Mouse (Mus musculus) thymus, adult 2 months (tissue): ENCODE results near the gene Defb20. TPM values are rescaled to one million over a fixed set of nuclear protein-coding genes. Genes with fewer than 3 reads are reported as not detected.

Experiments used
- DNase-seq: peaks from one replicate; pipeline ENCODE4 v3.0.0; 2021
- H3K27ac ChIP-seq: fragments of 200-500 bp; 2 replicates; pipeline ENCODE4 v1.5.1; 2012; ENCODE audit warnings: low read length, control low read depth; ENCODE audit not compliant: control insufficient read depth, insufficient read depth
- H3K27me3 ChIP-seq: fragments of 200-500 bp; 2 replicates; pipeline ENCODE4 v1.6.1; 2012; ENCODE audit warnings: mild to moderate bottlenecking, low read length, moderate library complexity, mixed read lengths; ENCODE audit not compliant: control insufficient read depth, insufficient read depth
- H3K36me3 ChIP-seq: fragments of 200-500 bp; 2 replicates; pipeline ENCODE4 v1.6.1; 2012; ENCODE audit warnings: mild to moderate bottlenecking, low read length, moderate library complexity; ENCODE audit not compliant: control insufficient read depth, insufficient read depth
- H3K4me1 ChIP-seq: fragments of 200-500 bp; replicated peaks from 2 replicates; pipeline ENCODE4 v1.6.1; 2012; ENCODE audit warnings: low read length; ENCODE audit not compliant: control insufficient read depth, insufficient read depth
- H3K4me3 ChIP-seq: fragments of 200-500 bp; 2 replicates; pipeline ENCODE4 v1.5.1; 2012; ENCODE audit warnings: mild to moderate bottlenecking, low read length, control low read depth, moderate library complexity; ENCODE audit not compliant: control insufficient read depth, insufficient read depth
- CTCF ChIP-seq: fragments of 200-500 bp; IDR thresholded peaks from 2 replicates; pipeline ENCODE4 v1.5.1; 2012; ENCODE audit warnings: mild to moderate bottlenecking, control low read depth, low read length, moderate library complexity, borderline replicate concordance; ENCODE audit not compliant: control insufficient read depth, poor library complexity, insufficient read depth; ENCODE audit errors: extremely low read depth
- POLR2A ChIP-seq: fragments of 200-500 bp; IDR thresholded peaks from 2 replicates; pipeline ENCODE4 v1.6.1; 2012; ENCODE audit warnings: mild to moderate bottlenecking, low read length, control low read depth, moderate library complexity; ENCODE audit not compliant: control insufficient read depth, poor library complexity, insufficient read depth; ENCODE audit errors: extremely low read depth
- WGBS: fragments of 180-500 bp; shearing (Covaris S2); methylation state at CpG from one replicate; pipeline ENCODE4 v1.1.7; 2018; 5-methylcytosine and 5-hydroxymethylcytosine counted together
- polyA plus RNA-seq: library from polyadenylated mRNA; depleted of rRNA; stranded (reverse); fragments of >200 nt; gene quantifications from 2 replicates; pipeline ENCODE4 v1.2.3, GENCODE M21; 2012

The Defb20 gene
- polyA plus RNA-seq, 1 experiment = not detected

DNA sequence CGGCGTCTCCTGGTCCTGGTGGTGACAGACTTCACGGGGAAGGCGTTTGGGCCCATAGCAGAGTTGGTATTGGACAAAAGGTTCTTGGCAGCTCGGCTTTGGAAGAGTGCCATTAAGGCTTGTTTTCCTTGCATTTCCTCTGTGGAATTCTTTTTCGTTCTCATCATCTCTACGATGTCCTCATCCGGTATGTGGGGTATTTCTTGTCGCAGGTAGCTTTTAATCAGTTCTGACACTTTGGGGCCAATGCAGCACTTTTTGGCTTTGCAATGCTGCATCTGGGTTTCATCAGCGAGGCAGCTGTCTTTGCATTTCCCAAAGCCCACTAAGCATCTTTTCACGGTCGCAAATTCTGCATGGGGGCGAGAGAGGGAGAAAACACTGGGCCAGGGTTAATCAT lies 17.6 kb upstream of the Defb20 start:
- Histone ChIP-seq H3K27ac (no peak overlapping the region), H3K4me1 (no peaks in the 10 kb centered on the region), H3K4me3 (no peak overlapping the region), H3K27me3 (no peaks in the 10 kb centered on the region), H3K36me3 (no peaks in the 10 kb centered on the region)
- WGBS = 83% methylated on average over 13 of the region's 13 CpGs
- DNase-seq = no peak
- no peak for TF ChIP-seq POLR2A
- no peak for TF ChIP-seq CTCF

DNA sequence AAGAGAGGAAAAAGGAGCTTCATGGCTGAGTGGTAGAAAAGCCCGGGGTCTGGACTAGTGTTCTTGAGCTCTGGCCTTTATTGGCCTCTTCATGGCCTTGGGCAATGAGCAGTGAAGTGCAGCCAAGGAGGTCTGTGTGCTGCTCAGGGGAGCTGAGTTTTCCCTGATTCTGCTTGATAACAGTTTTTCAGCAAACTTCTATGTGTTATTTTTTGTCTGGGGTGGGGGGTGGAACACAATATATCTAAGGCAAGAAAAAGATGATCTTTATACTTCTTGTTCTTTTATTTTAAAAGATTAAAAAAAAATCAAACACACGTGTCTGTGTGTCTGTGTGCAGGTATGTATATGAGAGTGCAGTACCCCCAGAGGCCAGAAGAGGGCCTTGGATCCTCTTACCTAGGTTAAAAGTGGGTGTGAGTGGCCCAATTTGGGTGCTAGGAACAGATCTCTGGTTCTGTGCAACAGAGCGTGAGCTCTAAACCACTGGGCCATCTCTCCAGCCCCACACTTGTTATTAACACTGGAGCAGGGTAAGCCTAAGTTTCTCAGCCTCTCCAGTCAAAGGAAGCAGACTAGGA lies 12.2 kb upstream of the Defb20 start, which contains the start of gene Defb23:
Gene Defb23 (minus strand): TSS at position 51 of the 581 bp plus-strand sequence.
- no peaks in the 10 kb centered on the region for H3K36me3 ChIP-seq
- no peak within 1 kb of the TSS for H3K27ac ChIP-seq
- no peaks in the 10 kb centered on the region; the same call in 1 of the 2 replicates for H3K27me3 ChIP-seq
- no peak within 1 kb of the TSS for H3K4me3 ChIP-seq
- 91% methylated on average over 3 of the region's 3 CpGs for WGBS
- DNase-seq = no peak
- H3K4me1 ChIP-seq = no peaks in the 10 kb centered on the region
- TF ChIP-seq POLR2A = no peak
- TF ChIP-seq CTCF = no peak

DNA sequence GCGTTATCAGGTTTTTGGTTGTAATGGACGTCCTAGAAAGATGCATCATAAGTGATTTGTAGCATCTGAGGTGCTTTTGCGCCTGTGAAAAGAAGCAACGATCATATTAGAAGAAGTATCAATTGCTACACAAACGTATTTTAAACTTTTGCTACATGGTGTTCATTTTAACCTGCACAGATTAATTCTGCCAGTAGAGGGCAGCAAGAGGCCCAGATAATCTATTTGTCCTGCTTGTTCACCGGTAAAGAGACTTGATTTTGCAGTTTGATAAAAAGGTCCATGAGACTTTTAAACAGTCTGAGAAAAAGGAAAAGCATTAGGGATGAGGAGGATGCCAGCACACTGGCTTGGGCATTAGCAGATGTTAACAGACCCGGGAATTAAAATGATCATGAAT lies 5.9 kb upstream of the Defb20 start:
- WGBS = 24% methylated on average over 7 of the region's 7 CpGs
- peak; percentile 30 for DNase-seq
- no peak for TF ChIP-seq POLR2A
- TF ChIP-seq CTCF = no peak
- H3K27me3 ChIP-seq = no peaks in the 10 kb centered on the region; the same call in 1 of the 2 replicates
- H3K4me1 ChIP-seq = no peaks in the 10 kb centered on the region
- no peak overlapping the region for H3K27ac ChIP-seq
- H3K36me3 ChIP-seq = no peaks in the 10 kb centered on the region
- H3K4me3 ChIP-seq = no peak overlapping the region

DNA sequence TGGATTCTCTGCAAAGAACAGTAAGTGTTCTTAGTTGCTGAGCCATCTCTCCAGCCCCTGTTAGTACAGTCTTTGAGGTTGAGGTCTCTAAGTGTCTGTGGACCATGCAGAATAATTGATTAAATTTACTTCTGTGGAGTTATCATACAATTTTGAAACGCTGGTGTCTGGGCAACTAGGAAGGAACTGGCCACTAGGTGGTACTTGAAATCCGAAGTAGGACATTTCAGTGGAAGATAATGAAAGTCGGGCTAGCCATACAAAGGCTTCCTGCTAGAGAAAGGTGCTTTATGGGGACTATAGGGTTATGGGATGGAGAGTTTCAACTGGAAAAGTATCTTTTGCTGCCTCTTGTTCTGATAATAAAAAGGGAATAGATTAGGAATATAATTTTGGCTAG lies 4.4 kb upstream of the Defb20 start:
- no peak overlapping the region for H3K4me3 ChIP-seq
- no peak overlapping the region for H3K27ac ChIP-seq
- DNase-seq = no peak
- H3K4me1 ChIP-seq = no peaks in the 10 kb centered on the region
- no peaks in the 10 kb centered on the region for H3K36me3 ChIP-seq
- TF ChIP-seq CTCF = no peak
- TF ChIP-seq POLR2A = no peak
- H3K27me3 ChIP-seq = no peaks in the 10 kb centered on the region; the same call in 1 of the 2 replicates
- WGBS = 33% methylated on average over 3 of the region's 3 CpGs

DNA sequence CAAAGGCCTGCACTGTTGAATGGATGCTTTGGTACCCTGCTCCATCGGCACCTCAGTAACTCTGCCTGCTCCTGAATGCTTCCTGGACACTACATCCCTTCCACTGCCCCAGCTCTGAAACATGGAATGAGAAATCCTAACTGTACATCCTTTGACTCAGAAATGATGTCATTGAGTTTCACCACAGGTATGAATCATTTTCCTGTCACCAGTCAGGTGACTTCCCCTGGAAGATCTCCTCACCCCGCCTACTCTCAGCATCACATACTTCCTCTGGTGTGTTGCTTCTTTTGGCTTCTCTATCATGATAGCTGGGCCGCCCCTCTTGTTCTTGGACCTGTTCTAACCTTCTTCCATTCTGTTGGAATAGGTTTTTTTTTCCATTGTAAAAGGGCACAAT lies 4.0 kb downstream of the Defb20 start:
- Histone ChIP-seq H3K27me3 (no peaks in the 10 kb centered on the region), H3K4me1 (no peaks in the 10 kb centered on the region), H3K36me3 (no peaks in the 10 kb centered on the region), H3K27ac (no peak overlapping the region), H3K4me3 (no peak overlapping the region)
- WGBS = 73% methylated on average over 3 of the region's 3 CpGs
- no peak for DNase-seq
- TF ChIP-seq POLR2A = no peak
- TF ChIP-seq CTCF = no peak

DNA sequence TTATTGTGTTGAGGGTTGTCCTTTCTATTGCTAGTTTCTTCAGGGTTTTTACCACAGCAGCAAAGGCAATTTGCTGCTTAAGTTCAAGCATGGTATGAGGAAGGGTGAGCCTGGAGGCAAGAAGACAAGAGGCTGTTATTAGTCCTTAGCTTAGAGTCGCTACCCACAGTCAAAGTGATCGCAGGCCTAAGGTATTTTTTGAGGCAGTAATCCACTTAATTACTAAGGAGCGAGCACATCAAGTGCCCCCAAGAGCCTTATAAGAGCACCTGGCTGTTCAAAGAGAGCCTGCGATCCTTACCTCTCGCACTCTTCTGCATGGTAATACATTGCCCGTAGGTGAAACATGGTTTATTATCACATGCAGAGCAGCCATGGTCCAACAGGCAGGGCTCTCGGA lies 4.9 kb downstream of the Defb20 start:
- no peak overlapping the region for H3K4me3 ChIP-seq
- H3K4me1 ChIP-seq = no peaks in the 10 kb centered on the region
- no peak for DNase-seq
- TF ChIP-seq CTCF = no peak
- no peak for TF ChIP-seq POLR2A
- 96% methylated on average over 7 of the region's 7 CpGs for WGBS
- no peak overlapping the region for H3K27ac ChIP-seq
- H3K36me3 ChIP-seq = no peaks in the 10 kb centered on the region
- H3K27me3 ChIP-seq = no peaks in the 10 kb centered on the region

DNA sequence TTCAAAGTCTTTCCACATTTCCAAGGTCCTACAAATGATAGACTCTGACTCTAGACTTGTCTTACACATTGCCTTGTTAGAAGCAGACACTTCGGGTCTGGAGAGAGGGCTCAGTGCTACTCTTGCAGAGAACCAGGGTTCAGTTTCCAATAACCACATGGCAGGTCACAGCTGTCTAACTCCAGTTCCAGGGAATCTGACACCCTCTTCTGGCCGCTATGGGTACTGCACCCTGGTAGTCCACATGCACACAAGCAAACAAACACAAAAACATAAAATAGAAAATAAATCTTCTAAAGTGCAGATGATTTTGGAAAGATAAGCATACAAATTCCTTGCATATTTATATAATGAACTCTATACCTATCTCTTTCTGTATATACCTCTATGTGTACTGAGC lies 10.2 kb downstream of the Defb20 start:
- H3K27ac ChIP-seq = no peak overlapping the region
- H3K4me1 ChIP-seq = no peaks in the 10 kb centered on the region
- no peak overlapping the region for H3K4me3 ChIP-seq
- DNase-seq = no peak
- H3K27me3 ChIP-seq = no peaks in the 10 kb centered on the region
- no peaks in the 10 kb centered on the region for H3K36me3 ChIP-seq
- TF ChIP-seq CTCF (no peak), POLR2A (no peak)
- 90% methylated on average over 2 of the region's 2 CpGs for WGBS
